Mouse (Mus musculus): Measurements from ENCODE around the gene Bend6.
A peak's percentile ranks its signal among the peaks of the same experiment; 100 is the strongest.

DNA sequence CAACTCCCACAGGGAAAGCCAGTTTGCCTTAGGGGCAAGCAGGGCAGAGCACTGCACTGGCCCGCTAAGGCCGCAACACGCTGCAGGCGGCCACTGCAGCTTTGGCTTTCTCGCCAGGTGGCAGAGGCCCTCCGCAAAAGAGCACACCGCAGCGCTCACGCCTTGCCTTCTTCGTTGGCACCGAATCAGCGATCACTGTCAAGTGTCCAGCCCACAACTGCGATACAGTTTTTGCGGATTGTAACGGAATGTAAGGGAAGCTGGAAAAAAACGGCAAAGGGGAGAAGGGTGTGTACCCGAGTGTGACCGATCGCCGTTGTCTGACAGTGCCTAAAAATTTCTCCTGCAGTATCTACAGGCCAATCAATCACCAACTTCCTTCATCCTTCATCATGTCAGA lies 689 bp downstream of the Bend6 start:
- TF ChIP-seq CTCF (IDR thresholded peaks at IDR 0.05; ENCODE audit: low read depth) (peak; percentile 49), EP300 (IDR thresholded peaks at IDR 0.05; ENCODE audit: low read depth) (no peak)
